Mouse (Mus musculus) hindbrain, embryonic 12.5 days (tissue): ENCODE results near the gene Bad. TPM values are rescaled to one million over a fixed set of nuclear protein-coding genes. Genes with fewer than 3 reads are reported as not detected.
"Not testable (repeated sequence)": the region's sequence is repeated elsewhere in the genome, so short reads cannot be mapped to it uniquely, and the experiment has no call there.

ENCODE experiments used
- ATAC-seq: fragments of 200-750 bp; cut with Nextera tagmentation; 2 replicates; pipeline ENCODE4 v1.8.0; 2017; ENCODE audit warnings: moderate TSS enrichment; ENCODE audit not compliant: low FRiP score
- H3K27ac ChIP-seq: fragments of 300-500 bp; sonication (generic); 2 replicates; pipeline ENCODE4 v1.5.1; 2016; ENCODE audit warnings: mild to moderate bottlenecking
- H3K27me3 ChIP-seq: fragments of 300-500 bp; sonication (generic); 2 replicates; pipeline ENCODE4 v1.6.1; 2016; ENCODE audit warnings: mild to moderate bottlenecking
- H3K36me3 ChIP-seq: fragments of 300-500 bp; sonication (generic); 2 replicates; pipeline ENCODE4 v1.6.1; 2016; ENCODE audit warnings: mild to moderate bottlenecking
- H3K4me1 ChIP-seq: fragments of 300-500 bp; sonication (generic); 2 replicates; pipeline ENCODE4 v1.6.1; 2016
- H3K4me2 ChIP-seq: fragments of 300-500 bp; sonication (generic); replicated peaks from 2 replicates; pipeline ENCODE4 v1.6.1; 2016; ENCODE audit warnings: mild to moderate bottlenecking
- H3K4me3 ChIP-seq: fragments of 300-500 bp; sonication (generic); 2 replicates; pipeline ENCODE4 v1.5.1; 2016; ENCODE audit warnings: mild to moderate bottlenecking
- H3K9ac ChIP-seq: fragments of 300-500 bp; sonication (generic); 2 replicates; pipeline ENCODE4 v1.6.1; 2016; ENCODE audit warnings: mild to moderate bottlenecking, moderate library complexity
- H3K9me3 ChIP-seq: fragments of 300-500 bp; sonication (generic); replicated peaks from 2 replicates; pipeline ENCODE4 v1.6.1; 2016; ENCODE audit warnings: mild to moderate bottlenecking
- WGBS: fragments of 180-500 bp; shearing (Covaris S2); methylation state at CpG from one replicate; pipeline ENCODE4 v1.1.7; 2016; 5-methylcytosine and 5-hydroxymethylcytosine counted together
- polyA plus RNA-seq: library from polyadenylated mRNA; unstranded; fragments of >200 nt; fragmentation: Nextera tagmentation; extraction: Ambion mirVana; gene quantifications from 2 replicates; pipeline ENCODE4 v1.2.1, GENCODE M21; 2016

The Bad gene
- polyA plus RNA-seq, 1 experiment from 2014 or later, result 71.7 TPM

- peaks cover 28% of the 10 kb centered on the region for H3K4me1 ChIP-seq
- H3K9me3 ChIP-seq, result no peaks in the 10 kb centered on the region
- peak within 1 kb of the TSS; percentile 76 for H3K27ac ChIP-seq
- H3K36me3 ChIP-seq, result peaks cover 13% of the 10 kb centered on the region
- ATAC-seq, result peak; percentile 60
- peak within 1 kb of the TSS; percentile 88 for H3K4me3 ChIP-seq
- H3K9ac ChIP-seq, result peak within 1 kb of the TSS; percentile 98
- under 1% methylated on average over 62 of the region's 85 CpGs for WGBS
- H3K27me3 ChIP-seq, result no peaks in the 10 kb centered on the region
- H3K4me2 ChIP-seq, result peak within 1 kb of the TSS; percentile 94
These were observed 45.6 kb downstream of the Bad start, which contains the start of gene Vegfb for GRCm38 (mm10) chr19:6987061-6987903. TSS of gene Vegfb (minus strand) at chr19:6987651.

- Histone ChIP-seq H3K4me3 (peak overlapping the region; percentile 88), H3K36me3 (peaks cover 7% of the 10 kb centered on the region; the same call in 1 of the 2 replicates), H3K9ac (peak overlapping the region; percentile 98), H3K27me3 (no peaks in the 10 kb centered on the region), H3K4me1 (peaks cover 29% of the 10 kb centered on the region), H3K4me2 (peak overlapping the region; percentile 94), H3K27ac (peak overlapping the region; percentile 76), H3K9me3 (no peaks in the 10 kb centered on the region)
- WGBS, result 9% methylated on average over 8 of the region's 8 CpGs
- no peak for ATAC-seq
These were observed 46.2 kb downstream of the Bad start for GRCm38 (mm10) chr19:6987904-6988285.

GRCm38 (mm10) chr19:6989251-6989650, 47.6 kb downstream of the Bad start:
- Histone ChIP-seq H3K27me3 (no peaks in the 10 kb centered on the region), H3K9ac (no peak overlapping the region), H3K9me3 (no peaks in the 10 kb centered on the region), H3K4me3 (no peak overlapping the region), H3K4me1 (peaks cover 37% of the 10 kb centered on the region), H3K4me2 (no peak overlapping the region), H3K27ac (no peak overlapping the region), H3K36me3 (peaks cover 5% of the 10 kb centered on the region; the same call in 1 of the 2 replicates)
- WGBS, result 83% methylated on average over 8 of the region's 8 CpGs
- no peak for ATAC-seq

GRCm38 (mm10) chr19:6990712-6991111, 49.1 kb downstream of the Bad start:
- Histone ChIP-seq H3K27ac (no peak overlapping the region), H3K4me2 (no peak overlapping the region), H3K4me3 (no peak overlapping the region), H3K9me3 (no peaks in the 10 kb centered on the region), H3K4me1 (peaks cover 51% of the 10 kb centered on the region), H3K36me3 (no peaks in the 10 kb centered on the region), H3K9ac (no peak overlapping the region), H3K27me3 (no peaks in the 10 kb centered on the region)
- WGBS, result 93% methylated on average over 6 of the region's 6 CpGs
- no peak for ATAC-seq

- not testable (repeated sequence) for ATAC-seq, H3K27me3 ChIP-seq, H3K4me2 ChIP-seq, H3K4me3 ChIP-seq, H3K36me3 ChIP-seq, H3K27ac ChIP-seq, H3K9me3 ChIP-seq, H3K9ac ChIP-seq
- peaks cover 50% of the 10 kb centered on the region for H3K4me1 ChIP-seq
- WGBS, result 89% methylated on average over 6 of the region's 6 CpGs
These were observed 49.5 kb downstream of the Bad start for GRCm38 (mm10) chr19:6991166-6991565.

- Histone ChIP-seq H3K27ac (peak within 1 kb of the TSS; percentile 53; the same call in 1 of the 2 replicates), H3K9me3 (no peaks in the 10 kb centered on the region), H3K9ac (peak within 1 kb of the TSS; percentile 68), H3K4me1 (peaks cover 50% of the 10 kb centered on the region), H3K4me3 (peak within 1 kb of the TSS; percentile 51), H3K27me3 (no peaks in the 10 kb centered on the region), H3K36me3 (no peaks in the 10 kb centered on the region), H3K4me2 (peak within 1 kb of the TSS; percentile 88)
- peak; percentile 92 for ATAC-seq
- 3% methylated on average over 37 of the region's 37 CpGs for WGBS
These were observed 50.6 kb downstream of the Bad start, which contains the start of gene Dnajc4 for GRCm38 (mm10) chr19:6992011-6992858. TSS of gene Dnajc4 (minus strand) at chr19:6992572.

- peak overlapping the region; percentile 88 for H3K4me2 ChIP-seq
- H3K36me3 ChIP-seq, result peaks cover 2% of the 10 kb centered on the region; the same call in 1 of the 2 replicates
- H3K9ac ChIP-seq, result peak overlapping the region; percentile 57
- WGBS, result 64% methylated on average over 14 of the region's 14 CpGs
- ATAC-seq, result no peak; the same call in 1 of the 2 replicates
- H3K27me3 ChIP-seq, result no peaks in the 10 kb centered on the region
- H3K9me3 ChIP-seq, result no peaks in the 10 kb centered on the region
- peak overlapping the region; percentile 53; the same call in 1 of the 2 replicates for H3K27ac ChIP-seq
- peaks cover 43% of the 10 kb centered on the region for H3K4me1 ChIP-seq
- H3K4me3 ChIP-seq, result peak overlapping the region; percentile 51
These were observed 51.5 kb downstream of the Bad start for GRCm38 (mm10) chr19:6993011-6993770.

- Histone ChIP-seq H3K4me1 (peaks cover 42% of the 10 kb centered on the region), H3K27ac (no peak overlapping the region), H3K9ac (no peak overlapping the region), H3K36me3 (peaks cover 10% of the 10 kb centered on the region), H3K27me3 (no peaks in the 10 kb centered on the region), H3K4me3 (no peak overlapping the region), H3K4me2 (no peak overlapping the region), H3K9me3 (no peaks in the 10 kb centered on the region)
- 87% methylated on average over 8 of the region's 8 CpGs for WGBS
- ATAC-seq, result no peak
These were observed 52.3 kb downstream of the Bad start for GRCm38 (mm10) chr19:6994002-6994401.

GRCm38 (mm10) chr19:6994489-6994888, 52.8 kb downstream of the Bad start:
- H3K27ac ChIP-seq, result no peak overlapping the region
- no peaks in the 10 kb centered on the region for H3K27me3 ChIP-seq
- peaks cover 42% of the 10 kb centered on the region for H3K4me1 ChIP-seq
- 86% methylated on average over 8 of the region's 8 CpGs for WGBS
- H3K4me2 ChIP-seq, result peak overlapping the region; percentile 80; the same call in 1 of the 2 replicates
- H3K9ac ChIP-seq, result peak overlapping the region; percentile 71; the same call in 1 of the 2 replicates
- no peak for ATAC-seq
- no peaks in the 10 kb centered on the region for H3K9me3 ChIP-seq
- H3K4me3 ChIP-seq, result no peak overlapping the region
- peaks cover 15% of the 10 kb centered on the region for H3K36me3 ChIP-seq

- Histone ChIP-seq H3K9me3 (no peaks in the 10 kb centered on the region), H3K36me3 (peaks cover 24% of the 10 kb centered on the region), H3K27ac (no peak overlapping the region), H3K9ac (peak overlapping the region; percentile 71), H3K27me3 (no peaks in the 10 kb centered on the region), H3K4me2 (peak overlapping the region; percentile 80), H3K4me1 (peaks cover 42% of the 10 kb centered on the region), H3K4me3 (peak overlapping the region; percentile 54)
- ATAC-seq, result no peak
- WGBS, result 52% methylated on average over 21 of the region's 21 CpGs
These were observed 53.8 kb downstream of the Bad start for GRCm38 (mm10) chr19:6995255-6995991.

GRCm38 (mm10) chr19:6996006-6996405, 54.3 kb downstream of the Bad start, which contains the start of the genes Nudt22 and Trpt1:
TSS of gene Nudt22 (minus strand) at chr19:6996117.
TSS of gene Trpt1 (plus strand) at chr19:6996131.
- no peaks in the 10 kb centered on the region for H3K27me3 ChIP-seq
- H3K4me2 ChIP-seq, result peak within 1 kb of the TSS; percentile 80
- peak within 1 kb of the TSS; percentile 54 for H3K4me3 ChIP-seq
- peak within 1 kb of the TSS; percentile 79 for H3K27ac ChIP-seq
- H3K9ac ChIP-seq, result peak within 1 kb of the TSS; percentile 71
- no peaks in the 10 kb centered on the region for H3K9me3 ChIP-seq
- WGBS, result 1% methylated on average over 24 of the region's 24 CpGs
- H3K4me1 ChIP-seq, result peaks cover 42% of the 10 kb centered on the region
- peak; percentile 73 for ATAC-seq
- H3K36me3 ChIP-seq, result peaks cover 25% of the 10 kb centered on the region
